Mouse (Mus musculus): ENCODE results near the gene Stag3. TPM values are rescaled to one million over a fixed set of nuclear protein-coding genes. Genes with fewer than 3 reads are reported as not detected.

Stag3 gene
- polyA plus RNA-seq, 1 experiment from 2014 or later, result 3.2 TPM

GRCm38 (mm10) chr5:138264207-138264578, 15.8 kb upstream of the Stag3 start:
- no peaks in the 10 kb centered on the region for H3K9me3 ChIP-seq (ENCODE audit: control insufficient read depth, low read length)
- H3K9ac ChIP-seq (ENCODE audit: low read depth, low read length), result peak overlapping the region; percentile 89
- H3K27ac ChIP-seq (ENCODE audit: low read length), result 0 out of 2 replicates have a peak overlapping the region, but pooled peaks have one; percentile 1
- WGBS, result 10% methylated on average over 6 of the region's 6 CpGs
- peaks cover 16% of the 10 kb centered on the region for H3K36me3 ChIP-seq (ENCODE audit: control insufficient read depth, insufficient read depth, low read length)
- peak overlapping the region; percentile 99 for H3K4me2 ChIP-seq (ENCODE audit: low read depth, low read length)
- peak overlapping the region; percentile 86 for H3K4me3 ChIP-seq (ENCODE audit: low read length)
- H3K27me3 ChIP-seq (replicated peaks; ENCODE audit: control insufficient read depth, insufficient read depth, low read length), result no peaks in the 10 kb centered on the region
- H3K4me1 ChIP-seq (ENCODE audit: control insufficient read depth, insufficient read depth, low read length), result peaks cover 19% of the 10 kb centered on the region
- no peak for ATAC-seq

GRCm38 (mm10) chr5:138265712-138266111, 14.3 kb upstream of the Stag3 start:
- no peak overlapping the region for H3K4me2 ChIP-seq (ENCODE audit: low read depth, low read length)
- H3K36me3 ChIP-seq (ENCODE audit: control insufficient read depth, insufficient read depth, low read length), result peaks cover 6% of the 10 kb centered on the region; the same call in 1 of the 2 replicates
- H3K27ac ChIP-seq (ENCODE audit: low read length), result no peak overlapping the region
- no peak overlapping the region for H3K4me3 ChIP-seq (ENCODE audit: low read length)
- peaks cover 12% of the 10 kb centered on the region for H3K4me1 ChIP-seq (ENCODE audit: control insufficient read depth, insufficient read depth, low read length)
- no peak for ATAC-seq
- no peaks in the 10 kb centered on the region for H3K27me3 ChIP-seq (replicated peaks; ENCODE audit: control insufficient read depth, insufficient read depth, low read length)
- 97% methylated on average over 4 of the region's 4 CpGs for WGBS
- H3K9ac ChIP-seq (ENCODE audit: low read depth, low read length), result no peak overlapping the region
- H3K9me3 ChIP-seq (ENCODE audit: control insufficient read depth, low read length), result no peaks in the 10 kb centered on the region

- no peak for ATAC-seq
- H3K4me2 ChIP-seq (ENCODE audit: low read depth, low read length), result no peak overlapping the region
- H3K27ac ChIP-seq (ENCODE audit: low read length), result no peak overlapping the region
- no peaks in the 10 kb centered on the region for H3K9me3 ChIP-seq (ENCODE audit: control insufficient read depth, low read length)
- no peak overlapping the region for H3K4me3 ChIP-seq (ENCODE audit: low read length)
- peaks cover 10% of the 10 kb centered on the region for H3K4me1 ChIP-seq (ENCODE audit: control insufficient read depth, insufficient read depth, low read length)
- no peaks in the 10 kb centered on the region for H3K27me3 ChIP-seq (replicated peaks; ENCODE audit: control insufficient read depth, insufficient read depth, low read length)
- H3K36me3 ChIP-seq (ENCODE audit: control insufficient read depth, insufficient read depth, low read length), result no peaks in the 10 kb centered on the region
- no peak overlapping the region for H3K9ac ChIP-seq (ENCODE audit: low read depth, low read length)
- WGBS, result 89% methylated on average over 3 of the region's 3 CpGs
Observed at GRCm38 (mm10) chr5:138267114-138267513, 12.9 kb upstream of the Stag3 start.

- WGBS, result 79% methylated on average over 4 of the region's 4 CpGs
- no peaks in the 10 kb centered on the region for H3K9me3 ChIP-seq (ENCODE audit: control insufficient read depth, low read length)
- no peaks in the 10 kb centered on the region for H3K36me3 ChIP-seq (ENCODE audit: control insufficient read depth, insufficient read depth, low read length)
- no peaks in the 10 kb centered on the region for H3K4me1 ChIP-seq (ENCODE audit: control insufficient read depth, insufficient read depth, low read length)
- H3K4me3 ChIP-seq (ENCODE audit: low read length), result no peak overlapping the region
- no peak for ATAC-seq
- H3K4me2 ChIP-seq (ENCODE audit: low read depth, low read length), result no peak overlapping the region
- no peak overlapping the region for H3K9ac ChIP-seq (ENCODE audit: low read depth, low read length)
- no peak overlapping the region for H3K27ac ChIP-seq (ENCODE audit: low read length)
- H3K27me3 ChIP-seq (replicated peaks; ENCODE audit: control insufficient read depth, insufficient read depth, low read length), result no peaks in the 10 kb centered on the region
Observed at GRCm38 (mm10) chr5:138268980-138269379, 11.1 kb upstream of the Stag3 start.

GRCm38 (mm10) chr5:138271232-138271631, 8.8 kb upstream of the Stag3 start:
- H3K27ac ChIP-seq (ENCODE audit: low read length), result no peak overlapping the region
- no peak for ATAC-seq
- no peaks in the 10 kb centered on the region for H3K36me3 ChIP-seq (ENCODE audit: control insufficient read depth, insufficient read depth, low read length)
- H3K4me2 ChIP-seq (ENCODE audit: low read depth, low read length), result no peak overlapping the region
- H3K9ac ChIP-seq (ENCODE audit: low read depth, low read length), result no peak overlapping the region
- 62% methylated on average over 3 of the region's 3 CpGs for WGBS
- no peaks in the 10 kb centered on the region for H3K27me3 ChIP-seq (replicated peaks; ENCODE audit: control insufficient read depth, insufficient read depth, low read length)
- H3K4me3 ChIP-seq (ENCODE audit: low read length), result no peak overlapping the region
- H3K4me1 ChIP-seq (ENCODE audit: control insufficient read depth, insufficient read depth, low read length), result peaks cover 6% of the 10 kb centered on the region
- H3K9me3 ChIP-seq (ENCODE audit: control insufficient read depth, low read length), result no peaks in the 10 kb centered on the region

GRCm38 (mm10) chr5:138272409-138272923, 7.6 kb upstream of the Stag3 start, which contains the start of gene Gal3st4:
Gal3st4 (minus strand) TSS chr5:138272840.
- WGBS, result 5% methylated on average over 12 of the region's 12 CpGs
- ATAC-seq, result peak; percentile 57
- Histone ChIP-seq H3K27ac (ENCODE audit: low read length) (no peak within 1 kb of the TSS), H3K36me3 (ENCODE audit: control insufficient read depth, insufficient read depth, low read length) (no peaks in the 10 kb centered on the region), H3K9me3 (ENCODE audit: control insufficient read depth, low read length) (no peaks in the 10 kb centered on the region), H3K4me3 (ENCODE audit: low read length) (peak within 1 kb of the TSS; percentile 30), H3K27me3 (replicated peaks; ENCODE audit: control insufficient read depth, insufficient read depth, low read length) (no peaks in the 10 kb centered on the region), H3K4me2 (ENCODE audit: low read depth, low read length) (peak within 1 kb of the TSS; percentile 35), H3K4me1 (ENCODE audit: control insufficient read depth, insufficient read depth, low read length) (peaks cover 6% of the 10 kb centered on the region), H3K9ac (ENCODE audit: low read depth, low read length) (peak within 1 kb of the TSS; percentile 49)

- no peak overlapping the region for H3K4me3 ChIP-seq (ENCODE audit: low read length)
- H3K4me1 ChIP-seq (ENCODE audit: control insufficient read depth, insufficient read depth, low read length), result peaks cover 6% of the 10 kb centered on the region
- H3K27me3 ChIP-seq (replicated peaks; ENCODE audit: control insufficient read depth, insufficient read depth, low read length), result no peaks in the 10 kb centered on the region
- H3K36me3 ChIP-seq (ENCODE audit: control insufficient read depth, insufficient read depth, low read length), result no peaks in the 10 kb centered on the region
- no peak overlapping the region for H3K27ac ChIP-seq (ENCODE audit: low read length)
- H3K9ac ChIP-seq (ENCODE audit: low read depth, low read length), result no peak overlapping the region
- H3K4me2 ChIP-seq (ENCODE audit: low read depth, low read length), result no peak overlapping the region
- 70% methylated on average over 8 of the region's 8 CpGs for WGBS
- no peaks in the 10 kb centered on the region for H3K9me3 ChIP-seq (ENCODE audit: control insufficient read depth, low read length)
- no peak for ATAC-seq
Observed at GRCm38 (mm10) chr5:138274186-138274585, 5.9 kb upstream of the Stag3 start.

GRCm38 (mm10) chr5:138275216-138276050, 4.6 kb upstream of the Stag3 start:
- Histone ChIP-seq H3K27ac (ENCODE audit: low read length) (no peak overlapping the region), H3K9ac (ENCODE audit: low read depth, low read length) (peak overlapping the region; percentile 34), H3K4me2 (ENCODE audit: low read depth, low read length) (peak overlapping the region; percentile 41), H3K4me1 (ENCODE audit: control insufficient read depth, insufficient read depth, low read length) (peaks cover 9% of the 10 kb centered on the region), H3K27me3 (replicated peaks; ENCODE audit: control insufficient read depth, insufficient read depth, low read length) (no peaks in the 10 kb centered on the region), H3K9me3 (ENCODE audit: control insufficient read depth, low read length) (peaks cover 2% of the 10 kb centered on the region), H3K4me3 (ENCODE audit: low read length) (0 out of 2 replicates have a peak overlapping the region, but pooled peaks have one; percentile 2), H3K36me3 (ENCODE audit: control insufficient read depth, insufficient read depth, low read length) (no peaks in the 10 kb centered on the region)
- 39% methylated on average over 41 of the region's 41 CpGs for WGBS
- no peak for ATAC-seq

GRCm38 (mm10) chr5:138277994-138278393, 2.0 kb upstream of the Stag3 start:
- WGBS, result 87% methylated on average over 7 of the region's 7 CpGs
- Histone ChIP-seq H3K4me1 (ENCODE audit: control insufficient read depth, insufficient read depth, low read length) (peaks cover 10% of the 10 kb centered on the region), H3K27ac (ENCODE audit: low read length) (no peak overlapping the region), H3K9ac (ENCODE audit: low read depth, low read length) (no peak overlapping the region), H3K9me3 (ENCODE audit: control insufficient read depth, low read length) (peaks cover 9% of the 10 kb centered on the region), H3K36me3 (ENCODE audit: control insufficient read depth, insufficient read depth, low read length) (no peaks in the 10 kb centered on the region), H3K27me3 (replicated peaks; ENCODE audit: control insufficient read depth, insufficient read depth, low read length) (no peaks in the 10 kb centered on the region), H3K4me3 (ENCODE audit: low read length) (no peak overlapping the region), H3K4me2 (ENCODE audit: low read depth, low read length) (no peak overlapping the region)
- ATAC-seq, result no peak

Measured in intestine, embryonic 16.5 days (tissue).